Mouse (Mus musculus) CD8-positive naive resting alpha-beta T cell, adult 2 months (primary cell): ENCODE measurements around the gene Kng2.
"Not testable (repeated sequence)": the region's sequence is repeated elsewhere in the genome, so short reads cannot be mapped to it uniquely, and the experiment has no call there.

ENCODE experiments used
- DNase-seq, 2 experiments: peaks; one replicate each; pipeline ENCODE4 v3.0.0; 2022; ENCODE audit warnings: low read depth in 2 of 2, low spot score in 2 of 2

The Kng2 gene

GRCm38 (mm10) chr16:22961073-22961472, 68.2 kb downstream of the Kng2 start:
- no peak for DNase-seq

- no peak for DNase-seq
Measured at GRCm38 (mm10) chr16:22956085-22956439, 73.2 kb downstream of the Kng2 start.

- DNase-seq = no peak
Measured at GRCm38 (mm10) chr16:22955397-22956084, 73.7 kb downstream of the Kng2 start.

DNA sequence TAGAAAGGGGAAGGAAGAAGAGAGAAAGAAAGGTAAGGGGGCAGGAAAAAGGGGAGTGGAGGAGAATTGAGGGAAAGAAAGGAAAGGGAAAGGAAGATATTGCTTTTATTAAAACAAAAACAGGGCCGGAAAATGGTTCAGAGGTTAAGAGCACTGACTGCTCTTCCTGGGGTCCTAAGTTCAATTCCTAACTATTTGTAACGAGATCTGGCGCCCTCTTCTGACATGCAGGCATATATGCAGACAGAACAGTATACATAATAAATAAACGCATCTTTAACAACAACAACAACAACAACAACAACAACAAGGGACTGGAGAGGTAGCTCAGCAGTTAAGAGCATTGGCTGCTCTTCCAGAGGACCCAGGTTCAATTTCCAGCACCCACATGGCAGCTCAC, 76.2 kb downstream of the Kng2 start:
- no peak for DNase-seq

GRCm38 (mm10) chr16:22950840-22951395, 78.4 kb downstream of the Kng2 start, which contains the start of gene Hrg:
Gene Hrg, plus strand, starts transcription at chr16:22951072.
- DNase-seq = no peak

- DNase-seq = no peak
Measured at GRCm38 (mm10) chr16:22947371-22947770, 81.9 kb downstream of the Kng2 start.

GRCm38 (mm10) chr16:22941825-22942476, 87.3 kb downstream of the Kng2 start:
- not testable (repeated sequence) for DNase-seq

GRCm38 (mm10) chr16:22939120-22939695, 90.1 kb downstream of the Kng2 start:
- no peak for DNase-seq

GRCm38 (mm10) chr16:22938541-22938940, 90.7 kb downstream of the Kng2 start:
- DNase-seq = no peak

DNA sequence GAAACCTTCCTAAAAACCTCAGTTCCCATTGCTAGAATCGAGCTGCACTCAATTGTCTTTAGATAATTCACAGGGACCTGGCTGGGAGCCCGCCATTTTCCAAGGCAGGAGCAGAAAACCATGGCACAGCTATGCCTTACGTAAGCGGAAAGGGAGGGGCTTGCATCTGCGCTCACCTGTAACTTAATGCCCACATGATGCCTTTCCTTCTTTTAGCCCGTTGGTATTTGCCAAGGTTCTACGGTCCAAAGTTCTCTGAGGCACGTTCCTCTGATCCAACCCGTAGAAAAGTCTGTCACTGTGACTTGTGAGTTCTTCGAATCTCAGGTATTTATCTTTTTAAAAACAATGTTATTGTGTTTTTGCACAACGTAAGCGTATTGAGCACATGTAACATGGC, 91.7 kb downstream of the Kng2 start:
- DNase-seq = no peak
